Mouse (Mus musculus) urinary bladder, postnatal 4 days (tissue): Measurements from ENCODE around the gene Klhl5.

Experiments used
- DNase-seq, 2 experiments: peaks; one replicate each; pipeline ENCODE4 v3.0.0; 2021 to 2022; ENCODE audit warnings: low spot score in 2 of 2

Klhl5 gene

DNA sequence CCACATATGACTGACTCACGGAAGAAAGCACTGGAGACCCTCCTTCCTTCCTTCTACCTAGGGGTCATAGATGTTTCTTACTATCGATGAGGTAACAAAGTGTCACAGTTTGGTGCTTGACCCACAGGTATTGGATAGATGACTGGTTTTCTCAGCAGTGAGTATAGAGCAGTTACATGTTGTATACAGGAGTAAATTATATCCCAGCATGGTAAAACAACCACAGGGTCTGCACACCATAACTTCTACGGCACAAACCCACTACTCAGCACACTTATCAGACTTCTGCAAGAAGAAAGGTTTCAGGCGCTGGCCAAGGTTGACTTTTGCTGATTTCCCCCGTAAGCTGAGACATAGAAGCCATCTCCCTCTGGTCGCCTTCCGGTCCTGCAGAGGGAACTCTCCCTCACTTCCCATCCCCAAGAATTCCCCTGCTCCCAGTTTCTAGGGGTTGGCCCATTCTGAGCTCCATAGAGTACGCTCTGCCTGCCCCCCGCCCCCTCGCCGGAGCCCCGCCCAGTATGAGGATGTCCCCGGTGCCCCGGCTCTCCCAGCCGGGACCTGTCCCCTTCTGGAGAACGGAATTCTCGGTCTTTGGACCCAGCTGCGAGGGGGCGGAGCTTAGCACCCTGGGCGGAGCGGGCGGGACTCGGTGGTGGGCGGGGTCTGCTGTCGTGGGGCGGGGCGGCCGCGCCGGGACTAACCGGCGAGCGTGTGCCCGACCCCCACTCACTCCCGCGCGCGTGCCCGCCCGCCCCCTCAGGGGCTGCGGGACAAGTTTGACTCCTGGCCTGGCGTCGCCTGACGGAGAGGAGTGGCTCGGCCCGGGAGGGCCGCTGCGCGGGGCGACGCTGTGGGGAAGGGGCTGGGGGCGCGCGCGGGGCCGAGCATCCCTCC is at the start of gene Klhl5:
Gene Klhl5 (plus strand): TSS at position 664 of the 897 bp plus-strand sequence.
- DNase-seq: peak; percentile 88 to 92

DNA sequence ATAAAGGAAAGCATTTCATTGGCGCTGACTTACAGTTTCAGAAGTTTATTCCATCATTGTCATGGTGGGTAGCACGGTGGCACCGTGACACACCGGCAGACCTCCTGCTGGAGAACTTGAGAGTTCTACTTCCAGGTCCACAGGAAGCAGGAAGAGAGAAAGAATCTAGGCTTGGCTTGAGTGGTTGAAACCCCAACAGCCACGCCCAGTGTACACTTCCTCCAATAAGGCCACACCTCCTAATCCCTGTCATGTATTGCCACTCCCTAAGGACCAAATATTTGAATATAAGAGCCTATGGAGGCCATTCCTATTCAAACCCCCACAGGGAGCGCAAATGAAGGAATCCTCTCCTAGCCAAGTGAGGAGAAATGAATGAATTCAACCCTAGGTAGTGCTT is 49.7 kb upstream of the Klhl5 start:
- no peak for DNase-seq

GRCm38 (mm10) chr5:65059806-65060205 is 47.5 kb upstream of the Klhl5 start:
- no peak for DNase-seq

DNA sequence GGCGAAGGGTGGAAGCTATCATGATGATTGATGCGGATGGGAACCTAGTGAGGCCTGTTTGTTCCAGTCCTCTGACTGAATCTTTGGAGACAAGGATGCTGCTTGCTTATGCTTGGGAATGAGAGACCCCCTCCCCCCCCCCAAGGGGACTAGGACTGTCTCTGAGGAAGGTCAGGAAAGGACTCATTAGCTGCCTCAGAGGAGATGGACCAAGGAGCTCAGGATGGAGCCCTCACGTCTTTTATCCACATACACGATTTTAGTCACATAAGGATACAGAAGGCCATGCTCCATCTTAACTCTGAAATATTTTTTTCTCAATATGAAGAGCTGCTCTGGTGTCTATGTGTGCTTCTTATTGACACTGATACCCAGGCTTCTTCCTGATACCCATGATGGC is 45.1 kb upstream of the Klhl5 start:
- DNase-seq: no peak

- no peak for DNase-seq
Measured at GRCm38 (mm10) chr5:65063266-65063665, 44.1 kb upstream of the Klhl5 start.

DNA sequence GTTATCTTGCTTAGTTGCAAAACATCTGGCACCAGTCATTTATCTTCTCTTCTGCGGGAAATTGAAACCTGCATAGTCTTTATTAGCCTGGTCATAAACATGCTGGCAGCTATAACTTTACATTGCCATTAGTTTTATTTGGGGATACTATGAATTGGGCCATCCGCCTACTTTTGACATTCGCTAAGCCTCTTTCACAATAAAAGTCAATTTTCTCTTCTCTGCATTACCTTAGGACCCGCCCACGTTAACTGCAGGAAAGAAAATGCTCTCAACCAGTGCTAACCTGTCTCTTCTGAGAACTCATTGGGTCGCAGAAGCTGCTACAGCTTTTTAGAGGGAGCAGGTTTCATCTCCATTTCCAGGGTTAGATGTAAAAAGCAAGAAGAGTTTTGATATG is 39.2 kb upstream of the Klhl5 start:
- no peak for DNase-seq

GRCm38 (mm10) chr5:65069872-65070271 is 37.5 kb upstream of the Klhl5 start:
- DNase-seq: no peak

DNA sequence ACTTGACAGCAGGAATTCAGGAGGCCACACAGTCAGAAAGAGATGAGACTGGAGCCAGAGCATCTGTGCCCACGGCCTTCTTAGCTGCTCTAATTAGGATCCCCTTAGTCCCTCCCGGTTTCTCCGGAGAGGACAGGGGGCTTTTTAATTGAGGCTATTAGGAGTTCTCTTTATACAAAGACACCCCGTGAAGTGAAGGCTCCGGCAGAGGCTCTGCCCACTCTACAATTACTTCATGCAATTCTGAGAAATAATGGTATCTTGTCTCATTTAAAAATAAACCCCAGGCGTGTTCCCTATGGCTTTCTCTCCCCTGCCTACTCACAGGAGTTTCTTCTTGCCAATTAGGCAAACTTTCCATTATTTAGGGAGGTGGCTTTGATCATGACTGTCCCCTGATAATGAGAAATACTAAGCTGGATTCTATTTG is 35.6 kb upstream of the Klhl5 start:
- no peak for DNase-seq

- no peak for DNase-seq
Measured at GRCm38 (mm10) chr5:65073247-65073646, 34.1 kb upstream of the Klhl5 start.

- no peak for DNase-seq
Measured at GRCm38 (mm10) chr5:65074693-65075092, 32.6 kb upstream of the Klhl5 start.

GRCm38 (mm10) chr5:65076087-65076486 is 31.3 kb upstream of the Klhl5 start:
- DNase-seq: no peak

DNA sequence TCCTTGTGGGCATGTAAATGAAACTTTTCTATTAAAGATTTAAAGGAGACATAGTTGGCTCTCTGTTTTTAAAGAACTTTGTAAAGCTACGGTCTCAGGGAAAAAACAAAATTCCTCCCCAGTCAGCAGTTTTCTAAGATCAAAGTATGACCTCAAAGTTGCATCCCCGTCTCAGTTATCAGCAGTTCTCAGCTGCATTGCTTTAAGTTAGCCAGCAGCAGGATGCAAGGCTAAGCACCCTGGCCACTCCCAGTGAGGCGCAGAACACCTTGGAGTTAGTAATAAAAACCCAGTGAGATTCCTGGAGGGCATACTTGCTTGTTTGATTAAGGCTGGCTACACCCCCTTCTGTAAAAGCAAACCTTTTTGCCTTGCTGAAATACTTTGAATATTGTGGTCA is 30.6 kb upstream of the Klhl5 start:
- DNase-seq: no peak

DNA sequence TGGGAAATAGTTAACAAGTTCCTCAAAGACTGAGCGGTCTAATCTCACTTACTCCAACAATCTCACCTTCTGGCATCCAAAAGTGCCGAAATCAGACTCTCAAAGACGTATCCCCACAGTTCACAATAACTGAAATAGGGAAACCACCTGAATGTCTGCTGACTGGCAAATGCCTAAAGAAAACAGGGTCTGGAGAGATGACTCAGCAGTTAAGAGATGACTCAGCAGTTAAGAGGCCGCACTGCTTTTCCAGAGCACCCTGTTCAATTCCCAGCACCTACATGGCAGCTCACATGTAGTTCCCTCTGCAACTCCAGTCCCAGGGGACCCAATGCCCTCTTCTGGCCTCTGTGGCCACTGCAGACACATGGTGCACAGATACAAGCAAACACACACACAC is 29.3 kb upstream of the Klhl5 start:
- no peak for DNase-seq

DNA sequence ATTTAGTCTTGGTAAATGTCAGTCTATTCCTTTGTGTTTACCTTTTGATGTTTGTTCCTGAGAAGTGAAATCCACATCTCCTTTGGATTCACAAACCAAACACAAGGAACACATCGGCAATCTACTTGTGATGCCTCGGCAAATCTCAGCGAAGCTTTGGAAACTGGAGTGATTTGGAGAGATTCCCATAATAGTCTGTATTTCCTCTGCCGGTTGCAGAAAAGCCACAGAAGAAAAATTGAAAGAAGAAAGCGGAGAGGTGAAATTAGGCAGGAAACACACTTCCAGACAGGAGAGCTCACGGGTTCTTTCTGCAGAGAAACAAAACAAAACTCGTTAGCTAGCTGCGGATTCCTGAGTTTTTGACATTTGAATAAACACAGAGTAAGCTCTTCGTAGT is 27.5 kb upstream of the Klhl5 start:
- no peak for DNase-seq

DNA sequence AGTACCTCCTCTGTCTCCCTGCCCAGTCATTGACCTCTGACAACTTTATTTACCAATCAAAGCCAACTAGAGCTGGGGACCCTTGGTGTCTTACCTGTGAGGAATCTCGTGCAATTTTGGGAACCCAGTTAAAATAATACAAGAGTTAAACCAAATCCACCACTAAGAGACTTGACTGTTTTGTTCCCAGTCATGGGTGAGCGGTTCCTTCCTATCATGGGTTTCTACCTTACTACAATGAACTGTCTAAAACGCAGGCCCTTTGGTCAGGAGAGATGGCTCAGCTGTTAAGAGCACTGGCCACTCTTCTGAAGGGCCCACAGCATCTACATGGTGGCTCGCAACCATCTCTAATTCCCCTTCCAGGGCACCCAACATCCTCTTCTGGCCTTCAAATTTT is 25.5 kb upstream of the Klhl5 start:
- no peak for DNase-seq

- DNase-seq: no peak
Measured at GRCm38 (mm10) chr5:65086522-65086921, 20.8 kb upstream of the Klhl5 start.

DNA sequence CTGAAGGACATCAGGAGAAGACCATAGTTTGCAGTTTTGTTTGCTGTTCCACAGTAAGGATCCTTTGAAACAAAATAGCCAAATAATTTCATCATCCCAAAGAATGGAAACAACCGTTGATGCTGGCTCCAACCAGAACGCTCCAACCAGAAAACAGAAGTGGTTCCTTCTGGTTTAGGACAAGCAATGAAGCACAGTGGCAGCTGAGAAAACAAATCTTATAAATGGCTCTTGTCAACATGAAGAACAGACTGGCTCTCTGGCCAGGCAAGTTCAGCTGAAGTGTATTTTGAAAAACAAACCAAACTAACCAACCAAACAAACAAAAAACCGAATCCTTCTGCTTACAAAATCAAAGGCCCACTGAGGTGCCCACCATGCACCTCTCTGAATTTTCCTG is 17.6 kb upstream of the Klhl5 start:
- DNase-seq: no peak

DNA sequence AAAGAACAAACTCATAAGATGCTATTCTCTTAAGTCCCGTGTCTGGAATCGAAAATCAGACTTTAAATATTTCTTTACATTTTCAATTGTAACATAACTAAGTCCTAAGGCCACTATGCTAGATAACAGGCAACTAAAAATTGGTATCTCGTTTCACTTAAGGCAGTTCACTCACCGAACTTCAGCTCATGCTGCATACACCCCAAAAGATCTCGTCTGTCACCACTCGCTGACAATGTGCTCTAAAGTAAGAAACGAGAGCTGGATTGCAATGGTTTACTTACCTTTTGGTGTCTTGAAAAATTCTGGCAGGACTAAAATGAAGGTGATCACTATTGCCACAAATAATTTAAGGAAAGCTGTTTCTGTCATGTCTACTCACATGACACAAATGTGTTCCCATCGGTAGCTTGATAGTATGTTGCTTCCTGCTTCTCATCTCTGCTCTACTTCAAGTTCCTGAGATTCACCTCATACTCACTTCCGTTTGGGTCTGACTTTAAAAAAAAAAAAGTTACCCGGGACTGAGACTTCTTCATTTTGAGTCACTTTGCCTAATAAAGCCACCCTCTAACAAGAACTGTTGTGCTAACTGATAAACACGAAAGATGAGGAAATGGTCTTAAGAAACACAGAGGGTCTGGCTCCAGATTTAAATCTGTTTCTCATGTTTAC is 16.0 kb upstream of the Klhl5 start:
- DNase-seq: no peak

GRCm38 (mm10) chr5:65091921-65092320 is 15.4 kb upstream of the Klhl5 start, which contains the start of gene Tmem156:
Tmem156 (minus strand) TSS chr5:65092132.
- DNase-seq: no peak

DNA sequence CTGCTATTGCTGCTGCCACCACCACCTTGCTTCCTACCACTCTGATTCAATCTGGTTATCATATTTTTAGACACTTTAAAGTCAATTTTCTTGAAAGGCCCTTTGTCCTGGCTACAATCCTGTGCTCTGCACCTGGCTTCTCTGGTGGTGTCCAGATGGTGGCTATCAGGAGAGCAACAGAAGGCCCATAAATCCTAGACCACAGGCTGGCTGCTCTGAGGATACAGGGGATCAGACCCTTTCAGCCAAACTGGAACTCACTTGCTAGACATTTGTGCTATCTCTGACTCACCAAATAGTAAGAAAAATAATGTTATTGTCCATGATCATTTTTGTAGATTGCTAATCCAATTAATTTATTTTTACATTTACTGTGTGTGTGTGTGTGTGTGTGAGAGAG is 13.6 kb upstream of the Klhl5 start:
- DNase-seq: no peak

DNA sequence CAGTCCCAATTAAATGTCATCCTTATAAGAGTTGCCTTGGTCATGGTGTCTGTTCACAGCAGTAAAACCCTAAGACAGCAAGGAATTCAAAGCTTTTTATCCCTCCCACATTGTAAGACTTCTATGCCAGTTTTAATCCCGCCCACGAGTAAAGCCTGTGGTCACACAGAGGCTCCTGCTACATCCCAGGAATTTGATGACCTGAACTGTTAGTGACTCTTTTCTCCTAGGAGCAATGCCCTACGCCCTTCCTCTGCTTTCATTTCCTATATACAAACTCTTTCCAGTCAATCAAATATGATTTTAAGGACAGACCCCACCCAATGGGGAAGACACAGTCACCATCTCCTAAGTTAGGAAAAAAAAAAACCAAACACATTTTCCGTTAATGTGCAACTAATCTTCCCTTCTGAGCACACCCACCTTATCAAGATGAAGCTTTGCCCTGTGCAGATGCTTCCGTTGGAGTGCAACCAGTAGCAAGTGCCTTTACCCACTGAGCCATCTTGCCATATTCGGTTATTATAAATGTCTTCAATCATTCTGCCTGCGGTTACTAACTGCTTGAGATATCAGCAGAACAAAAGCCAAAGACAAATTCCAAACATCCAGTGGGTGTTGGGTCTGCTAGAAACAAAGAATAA is 12.3 kb upstream of the Klhl5 start:
- no peak for DNase-seq

DNA sequence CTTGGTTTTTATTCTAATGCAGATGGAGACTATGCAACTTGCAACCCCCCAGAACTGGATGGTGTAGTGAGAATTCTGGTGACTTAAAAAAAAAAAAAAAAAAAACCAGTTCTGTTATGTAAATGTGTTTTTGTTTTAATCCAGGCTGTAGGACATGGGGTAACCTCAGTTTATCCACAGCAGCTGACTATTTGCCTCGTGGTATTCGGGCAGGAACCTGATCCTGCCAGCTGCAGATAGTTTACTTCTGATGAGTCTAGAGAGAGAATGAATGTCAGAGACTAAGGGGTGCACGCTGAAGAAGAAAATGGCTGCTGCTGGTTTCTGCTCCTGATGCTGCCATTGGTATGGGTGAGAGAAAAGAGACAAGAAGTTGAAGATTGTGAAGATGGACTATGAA is 11.3 kb upstream of the Klhl5 start:
- no peak for DNase-seq

DNA sequence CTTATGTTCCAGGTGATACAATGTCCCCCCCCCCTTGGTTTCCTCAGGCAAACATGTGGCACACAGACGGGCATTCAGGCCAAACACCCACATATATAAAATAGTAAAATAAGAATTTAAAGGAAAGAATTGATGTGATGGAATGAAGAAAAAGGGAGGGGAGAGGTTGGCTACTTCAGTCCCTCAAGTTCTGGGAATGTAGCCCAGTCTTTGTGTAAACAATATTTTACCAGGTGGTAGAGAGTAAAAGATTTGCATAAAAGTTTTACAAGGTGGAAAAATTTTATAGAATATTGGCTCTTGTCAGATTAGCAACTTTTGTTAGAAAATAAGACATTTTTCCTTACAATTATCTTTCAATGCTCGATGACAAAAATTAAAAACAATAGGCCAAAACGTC is 10.5 kb upstream of the Klhl5 start:
- no peak for DNase-seq
